Mouse (Mus musculus): ENCODE results near the gene Gng8. TPM values are rescaled to one million over a fixed set of nuclear protein-coding genes. Genes with fewer than 3 reads are reported as not detected.

The Gng8 gene
- 9.2 and 18.2 TPM in 2 replicates for polyA plus RNA-seq (2015; fragmentation: Nextera tagmentation; extraction: Ambion mirVana)

DNA sequence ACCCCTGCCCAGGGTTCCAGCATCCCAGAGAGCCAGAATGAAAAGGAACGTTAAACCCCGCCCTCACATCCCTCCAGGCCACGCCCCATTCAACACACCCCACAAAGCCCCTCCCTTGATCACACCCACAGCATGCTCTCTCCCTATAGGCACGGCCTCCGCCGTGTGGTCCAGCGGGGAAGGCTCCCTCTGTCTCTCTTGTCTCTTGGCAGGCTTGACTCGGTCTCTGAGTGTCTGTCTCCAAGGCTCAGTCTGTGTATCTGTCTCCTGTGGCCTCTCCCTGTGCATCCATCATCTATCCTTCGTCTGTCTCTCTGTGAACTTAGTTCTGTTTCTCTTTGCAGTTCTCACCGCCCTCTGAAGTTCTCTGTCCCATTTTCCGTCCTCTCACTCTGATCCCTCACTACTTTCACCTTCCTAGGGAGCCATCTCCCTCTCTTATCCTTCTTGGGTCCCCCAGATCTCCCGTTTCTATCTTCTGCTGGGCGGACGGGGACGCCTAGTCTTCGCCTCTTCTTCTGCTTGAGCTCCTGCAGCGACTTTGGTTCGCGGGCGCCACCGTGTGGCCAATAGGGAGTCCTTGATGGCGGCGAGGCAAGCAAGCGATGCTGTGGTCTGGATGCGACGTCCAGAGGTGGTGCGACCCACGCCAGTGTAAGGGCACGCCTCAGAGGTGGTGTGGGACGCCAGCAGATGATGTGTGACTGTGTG is at the start of gene Gng8:
Gene Gng8 (plus strand): TSS at position 146 of the 711 bp plus-strand sequence.
- Histone ChIP-seq H3K4me3 (peak within 1 kb of the TSS; percentile 38), H3K9ac (peak within 1 kb of the TSS; percentile 34; the same call in 1 of the 2 replicates), H3K36me3 (ENCODE audit: poor library complexity, severe bottlenecking) (peaks cover 7% of the 10 kb centered on the region; the same call in 1 of the 2 replicates), H3K27me3 (peaks cover 47% of the 10 kb centered on the region), H3K9me3 (replicated peaks) (no peaks in the 10 kb centered on the region), H3K4me2 (peak within 1 kb of the TSS; percentile 65), H3K27ac (peak within 1 kb of the TSS; percentile 44), H3K4me1 (peaks cover 42% of the 10 kb centered on the region)
- ATAC-seq, result peak; percentile 76
- under 1% methylated on average over 30 of the region's 30 CpGs for WGBS

DNA sequence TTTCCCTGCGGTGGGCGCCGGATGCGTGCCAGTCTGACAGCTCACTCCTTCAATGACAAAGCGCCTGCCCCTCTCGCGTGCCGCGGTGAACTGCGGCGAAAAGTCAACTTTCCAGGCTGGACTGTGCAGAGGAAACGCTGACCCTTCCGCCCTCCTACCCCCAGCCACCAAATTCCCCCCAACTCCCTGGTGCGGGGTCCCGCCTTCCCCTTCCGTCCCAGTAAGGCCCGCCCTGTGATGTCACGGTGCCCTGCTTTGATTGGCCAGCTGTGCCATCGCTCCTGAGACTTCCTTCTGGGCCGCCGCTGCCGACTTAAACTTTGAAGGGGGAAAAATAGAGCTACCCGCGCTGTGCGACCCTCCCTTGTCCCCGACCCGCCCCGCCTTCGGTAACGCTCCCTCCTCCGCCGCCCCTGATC is 48.9 kb upstream of the Gng8 start, which contains the start of gene Prkd2:
Gene Prkd2 (plus strand): TSS at position 258 of the 419 bp plus-strand sequence.
- WGBS, result under 1% methylated on average over 20 of the region's 32 CpGs
- peak within 1 kb of the TSS; percentile 62 for H3K4me3 ChIP-seq
- H3K36me3 ChIP-seq (ENCODE audit: poor library complexity, severe bottlenecking), result peaks cover 46% of the 10 kb centered on the region
- ATAC-seq, result peak; percentile 94
- no peaks in the 10 kb centered on the region for H3K9me3 ChIP-seq (replicated peaks)
- H3K4me1 ChIP-seq, result peaks cover 28% of the 10 kb centered on the region
- H3K27ac ChIP-seq, result peak within 1 kb of the TSS; percentile 54; the same call in 1 of the 2 replicates
- no peaks in the 10 kb centered on the region for H3K27me3 ChIP-seq
- H3K9ac ChIP-seq, result peak within 1 kb of the TSS; percentile 82
- H3K4me2 ChIP-seq, result peak within 1 kb of the TSS; percentile 98

DNA sequence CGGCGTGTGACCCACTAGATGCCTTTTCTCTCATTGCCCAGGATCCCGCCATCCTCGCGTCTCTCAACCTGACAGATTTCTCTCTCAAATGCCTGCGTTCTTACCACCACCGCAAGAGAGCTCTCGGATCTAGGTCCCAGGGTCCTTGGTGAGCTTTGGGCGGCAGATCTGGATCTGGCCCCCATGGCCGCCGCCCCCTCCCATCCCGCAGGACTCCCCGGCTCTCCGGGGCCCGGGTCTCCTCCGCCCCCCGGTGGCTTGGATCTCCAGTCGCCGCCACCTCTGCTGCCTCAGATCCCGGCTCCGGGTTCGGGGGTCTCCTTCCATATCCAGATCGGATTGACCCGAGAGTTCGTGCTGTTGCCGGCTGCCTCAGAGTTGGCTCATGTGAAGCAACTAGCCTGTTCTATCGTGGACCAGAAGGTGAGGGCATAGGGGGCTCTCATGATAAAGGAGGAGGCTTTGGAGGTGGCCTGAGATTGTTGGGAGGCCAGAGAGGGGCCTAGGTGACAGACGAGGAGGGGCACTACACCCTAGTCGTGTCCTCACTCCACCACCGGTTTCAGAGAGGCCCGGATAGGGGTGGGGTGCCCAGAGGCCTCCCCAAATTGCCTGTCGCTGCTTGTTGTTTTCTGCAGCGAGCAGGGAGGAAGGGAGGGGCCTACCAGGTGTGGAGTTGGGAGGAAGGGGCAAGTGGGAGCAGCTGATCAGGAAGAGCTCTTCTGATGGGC is 48.0 kb upstream of the Gng8 start:
- WGBS, result 2% methylated on average over 33 of the region's 33 CpGs
- H3K36me3 ChIP-seq (ENCODE audit: poor library complexity, severe bottlenecking), result peaks cover 38% of the 10 kb centered on the region
- peak overlapping the region; percentile 82 for H3K9ac ChIP-seq
- no peaks in the 10 kb centered on the region for H3K27me3 ChIP-seq
- H3K4me1 ChIP-seq, result peaks cover 28% of the 10 kb centered on the region
- peak overlapping the region; percentile 62 for H3K4me3 ChIP-seq
- H3K4me2 ChIP-seq, result peak overlapping the region; percentile 98
- ATAC-seq, result no peak
- H3K27ac ChIP-seq, result no peak overlapping the region
- H3K9me3 ChIP-seq (replicated peaks), result no peaks in the 10 kb centered on the region

DNA sequence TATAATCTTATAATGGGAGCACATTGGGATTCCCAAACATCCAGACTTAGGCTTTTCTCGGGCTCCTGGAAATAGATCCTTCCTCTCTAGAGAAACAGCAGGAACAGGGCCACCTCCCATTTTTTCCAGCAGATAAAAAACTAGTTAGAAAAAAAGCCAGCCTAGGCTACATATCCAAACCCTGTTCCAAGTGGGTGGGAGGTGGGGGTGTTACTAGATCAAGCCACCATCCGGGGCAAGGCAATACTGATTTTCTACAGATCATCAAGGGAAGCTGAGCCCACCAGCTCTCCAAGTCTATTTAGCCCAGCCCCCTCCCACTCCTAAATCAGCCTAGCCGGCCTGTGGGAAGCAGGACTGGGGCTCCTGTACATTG is 46.9 kb upstream of the Gng8 start:
- H3K4me2 ChIP-seq, result peak overlapping the region; percentile 98
- 70% methylated on average over 3 of the region's 3 CpGs for WGBS
- no peak overlapping the region for H3K4me3 ChIP-seq
- no peak overlapping the region for H3K27ac ChIP-seq
- H3K9ac ChIP-seq, result peak overlapping the region; percentile 43
- ATAC-seq, result no peak
- no peaks in the 10 kb centered on the region for H3K27me3 ChIP-seq
- H3K4me1 ChIP-seq, result peaks cover 31% of the 10 kb centered on the region
- H3K9me3 ChIP-seq (replicated peaks), result no peaks in the 10 kb centered on the region
- H3K36me3 ChIP-seq (ENCODE audit: poor library complexity, severe bottlenecking), result peaks cover 38% of the 10 kb centered on the region

DNA sequence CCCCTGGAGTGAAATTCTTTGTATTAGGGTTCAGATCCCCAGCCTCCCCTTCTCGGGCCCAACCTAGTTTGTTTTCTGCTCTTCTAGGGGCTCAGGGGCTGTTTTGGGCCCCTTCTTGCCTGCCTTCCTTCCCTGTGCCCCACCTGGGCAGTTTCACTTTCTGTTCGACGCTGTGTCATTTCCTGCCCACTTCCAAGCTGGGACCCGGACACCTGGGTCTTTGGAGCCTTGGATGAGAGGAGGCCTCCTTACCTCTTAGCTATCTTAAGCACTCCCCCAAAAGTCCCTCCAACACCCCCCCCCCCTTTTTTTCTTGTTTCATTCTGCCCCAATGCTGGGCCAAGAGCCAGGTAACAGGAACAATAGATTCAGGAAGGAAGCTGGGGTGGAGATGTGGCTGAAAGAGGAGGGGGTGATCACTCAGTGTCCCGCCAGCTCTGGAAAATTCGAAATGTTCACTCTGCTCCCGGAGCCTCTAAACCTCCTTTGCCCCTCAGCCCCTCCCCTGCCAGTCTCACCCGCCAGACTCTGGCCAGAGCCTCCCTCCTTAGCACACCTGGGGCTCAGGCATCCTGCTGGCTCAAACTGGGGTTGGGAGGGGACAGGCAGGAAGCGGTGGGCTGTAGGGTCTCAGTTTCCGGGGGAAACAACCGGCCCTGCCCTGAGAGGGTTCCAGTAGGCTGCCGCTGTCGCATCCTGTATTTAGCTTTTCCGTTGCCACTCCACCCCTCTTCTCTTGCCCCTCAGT is 46.3 kb upstream of the Gng8 start:
- H3K9ac ChIP-seq, result peak overlapping the region; percentile 43
- no peak for ATAC-seq
- peak overlapping the region; percentile 98 for H3K4me2 ChIP-seq
- 37% methylated on average over 14 of the region's 14 CpGs for WGBS
- no peaks in the 10 kb centered on the region for H3K27me3 ChIP-seq
- peaks cover 38% of the 10 kb centered on the region for H3K36me3 ChIP-seq (ENCODE audit: poor library complexity, severe bottlenecking)
- peaks cover 31% of the 10 kb centered on the region for H3K4me1 ChIP-seq
- H3K4me3 ChIP-seq, result no peak overlapping the region
- H3K9me3 ChIP-seq (replicated peaks), result no peaks in the 10 kb centered on the region
- H3K27ac ChIP-seq, result no peak overlapping the region

DNA sequence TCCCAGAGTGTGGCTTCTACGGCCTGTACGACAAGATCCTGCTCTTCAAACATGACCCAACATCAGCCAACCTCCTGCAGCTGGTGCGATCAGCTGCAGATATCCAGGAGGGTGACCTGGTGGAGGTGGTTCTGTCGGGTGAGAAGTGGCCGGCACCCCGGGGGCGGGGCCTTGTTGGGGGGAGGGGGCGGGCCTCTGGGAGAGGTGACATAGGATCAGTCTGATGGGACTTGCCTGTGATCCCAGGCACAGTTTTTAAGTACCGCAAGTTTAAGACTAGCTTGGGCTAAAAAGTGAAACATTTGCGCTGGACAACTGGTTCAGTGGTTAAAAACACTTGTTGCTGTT is 45.8 kb upstream of the Gng8 start:
- Histone ChIP-seq H3K9ac (peak overlapping the region; percentile 43; the same call in 1 of the 2 replicates), H3K9me3 (replicated peaks) (no peaks in the 10 kb centered on the region), H3K36me3 (ENCODE audit: poor library complexity, severe bottlenecking) (peaks cover 38% of the 10 kb centered on the region), H3K27me3 (no peaks in the 10 kb centered on the region), H3K4me2 (peak overlapping the region; percentile 98), H3K27ac (no peak overlapping the region), H3K4me1 (peaks cover 31% of the 10 kb centered on the region), H3K4me3 (no peak overlapping the region)
- ATAC-seq, result no peak
- 32% methylated on average over 10 of the region's 10 CpGs for WGBS

DNA sequence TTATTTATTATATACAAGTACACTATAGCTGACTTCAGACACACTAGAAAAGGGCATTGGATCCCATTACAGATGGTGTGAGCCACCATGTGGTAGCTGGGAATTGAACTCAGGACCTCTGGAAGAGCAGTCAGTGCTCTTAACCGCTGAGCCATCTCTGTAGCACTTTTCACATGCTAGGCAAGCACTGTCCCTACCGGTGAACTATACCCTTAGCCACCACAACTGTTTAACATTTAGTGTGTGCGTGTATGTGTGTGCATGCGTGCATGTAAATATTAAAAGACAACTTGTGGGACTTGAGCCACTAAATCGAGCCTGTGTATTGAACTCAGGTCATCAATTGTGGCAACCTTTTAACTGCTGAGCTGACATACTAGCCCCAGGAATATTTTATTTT is 44.8 kb upstream of the Gng8 start:
- no peaks in the 10 kb centered on the region for H3K27me3 ChIP-seq
- no peak overlapping the region for H3K9ac ChIP-seq
- H3K4me3 ChIP-seq, result no peak overlapping the region
- H3K27ac ChIP-seq, result no peak overlapping the region
- peaks cover 35% of the 10 kb centered on the region for H3K36me3 ChIP-seq (ENCODE audit: poor library complexity, severe bottlenecking)
- no peak for ATAC-seq
- 93% methylated on average over 5 of the region's 5 CpGs for WGBS
- H3K4me2 ChIP-seq, result no peak overlapping the region
- H3K9me3 ChIP-seq (replicated peaks), result no peaks in the 10 kb centered on the region
- peaks cover 31% of the 10 kb centered on the region for H3K4me1 ChIP-seq

DNA sequence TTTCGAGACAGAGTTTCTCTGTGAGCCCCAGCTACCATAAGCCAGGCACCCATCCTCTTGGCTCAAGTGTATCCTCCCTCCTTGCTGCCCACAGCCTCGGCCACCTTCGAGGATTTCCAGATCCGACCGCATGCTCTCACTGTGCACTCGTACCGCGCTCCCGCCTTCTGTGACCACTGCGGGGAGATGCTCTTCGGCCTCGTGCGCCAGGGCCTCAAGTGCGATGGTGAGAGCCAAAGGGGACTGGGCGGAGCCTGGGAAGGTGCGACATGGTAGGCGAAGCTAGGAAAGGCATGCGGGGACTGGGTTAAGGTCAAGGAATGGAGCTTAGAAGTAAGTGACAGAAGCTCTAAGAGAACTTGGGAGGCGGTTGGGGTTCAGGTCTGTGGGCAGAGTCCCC is 44.1 kb upstream of the Gng8 start:
- Histone ChIP-seq H3K27ac (no peak overlapping the region), H3K4me1 (peaks cover 31% of the 10 kb centered on the region), H3K4me2 (no peak overlapping the region), H3K9ac (no peak overlapping the region), H3K4me3 (no peak overlapping the region), H3K27me3 (no peaks in the 10 kb centered on the region), H3K36me3 (ENCODE audit: poor library complexity, severe bottlenecking) (peaks cover 38% of the 10 kb centered on the region), H3K9me3 (replicated peaks) (no peaks in the 10 kb centered on the region)
- ATAC-seq, result no peak
- WGBS, result 86% methylated on average over 19 of the region's 19 CpGs

DNA sequence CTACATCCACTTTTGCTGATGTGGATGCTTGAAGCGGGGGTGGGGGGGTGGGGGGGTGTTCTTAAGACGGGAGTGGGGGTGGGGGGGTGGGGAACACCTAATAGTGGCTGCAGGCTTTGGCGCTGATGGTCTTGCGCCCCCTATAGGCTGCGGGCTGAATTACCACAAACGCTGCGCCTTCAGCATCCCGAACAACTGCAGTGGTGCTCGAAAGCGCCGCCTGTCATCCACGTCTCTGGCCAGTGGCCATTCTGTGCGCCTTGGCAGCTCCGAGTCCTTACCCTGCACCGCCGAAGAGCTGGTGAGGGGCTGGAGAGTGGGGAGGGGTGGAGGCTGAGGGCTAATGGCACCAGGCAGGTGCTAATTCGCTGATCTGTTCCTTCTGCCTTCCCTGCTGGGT is 43.0 kb upstream of the Gng8 start:
- 17% methylated on average over 17 of the region's 17 CpGs for WGBS
- Histone ChIP-seq H3K9ac (no peak overlapping the region), H3K27me3 (no peaks in the 10 kb centered on the region), H3K9me3 (replicated peaks) (no peaks in the 10 kb centered on the region), H3K4me2 (no peak overlapping the region), H3K4me3 (no peak overlapping the region), H3K36me3 (ENCODE audit: poor library complexity, severe bottlenecking) (peaks cover 46% of the 10 kb centered on the region), H3K4me1 (peaks cover 26% of the 10 kb centered on the region), H3K27ac (no peak overlapping the region)
- ATAC-seq, result no peak

DNA sequence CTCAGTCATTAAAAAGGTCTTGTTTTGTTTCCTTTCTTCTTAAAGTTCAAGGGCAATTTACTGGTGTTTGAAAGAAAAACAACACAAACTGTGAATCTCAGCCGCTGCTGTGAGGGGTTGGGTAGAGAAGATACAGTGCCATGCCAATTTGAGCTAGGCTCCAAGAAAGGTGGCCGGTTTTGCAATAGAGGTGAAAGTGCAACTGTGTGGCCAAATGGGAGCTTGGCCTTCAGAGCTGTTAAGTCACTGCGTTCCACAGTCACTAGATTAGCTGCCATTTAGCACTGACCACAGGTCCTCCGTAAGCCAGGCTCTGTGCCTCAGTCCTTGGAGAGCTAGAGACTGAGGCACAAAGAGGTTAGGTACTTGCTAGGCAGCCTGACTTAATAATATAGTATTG is 40.0 kb upstream of the Gng8 start:
- Histone ChIP-seq H3K27ac (no peak overlapping the region), H3K9ac (no peak overlapping the region), H3K9me3 (replicated peaks) (no peaks in the 10 kb centered on the region), H3K4me3 (no peak overlapping the region), H3K4me2 (no peak overlapping the region), H3K27me3 (no peaks in the 10 kb centered on the region), H3K36me3 (ENCODE audit: poor library complexity, severe bottlenecking) (peaks cover 76% of the 10 kb centered on the region), H3K4me1 (peaks cover 3% of the 10 kb centered on the region)
- ATAC-seq, result no peak
- WGBS, result over 99% methylated on average over 4 of the region's 4 CpGs

DNA sequence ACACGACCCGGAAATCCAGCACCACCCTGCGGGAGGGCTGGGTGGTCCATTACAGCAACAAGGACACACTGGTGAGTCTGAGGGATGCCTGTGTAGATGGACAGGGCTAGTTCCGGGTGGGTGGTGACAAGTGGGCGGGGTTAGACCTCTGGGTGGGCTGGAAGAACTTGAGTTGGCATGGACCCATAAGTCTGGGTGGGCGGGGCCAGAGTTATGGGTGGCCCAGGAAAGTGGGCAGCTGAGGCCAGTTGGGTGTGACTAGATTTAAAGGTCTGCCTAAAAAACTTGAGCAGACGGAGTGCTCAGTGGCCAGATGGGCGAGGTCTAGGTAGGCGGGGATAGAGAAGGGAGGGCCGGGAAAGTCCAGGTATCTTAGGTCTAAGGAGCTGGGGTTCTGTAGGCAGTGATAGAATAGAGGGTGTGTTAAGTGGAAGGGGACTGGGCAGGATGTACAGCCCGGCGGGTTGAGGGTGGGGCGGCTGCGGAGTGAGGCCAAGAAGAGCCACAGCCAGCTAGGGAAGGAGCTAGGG is 38.2 kb upstream of the Gng8 start:
- no peak overlapping the region for H3K4me3 ChIP-seq
- 91% methylated on average over 14 of the region's 14 CpGs for WGBS
- no peak overlapping the region for H3K4me2 ChIP-seq
- peaks cover 3% of the 10 kb centered on the region for H3K4me1 ChIP-seq
- no peak overlapping the region for H3K9ac ChIP-seq
- H3K27me3 ChIP-seq, result no peaks in the 10 kb centered on the region
- no peak for ATAC-seq
- no peak overlapping the region for H3K27ac ChIP-seq
- H3K36me3 ChIP-seq (ENCODE audit: poor library complexity, severe bottlenecking), result peaks cover 88% of the 10 kb centered on the region
- no peaks in the 10 kb centered on the region for H3K9me3 ChIP-seq (replicated peaks)

DNA sequence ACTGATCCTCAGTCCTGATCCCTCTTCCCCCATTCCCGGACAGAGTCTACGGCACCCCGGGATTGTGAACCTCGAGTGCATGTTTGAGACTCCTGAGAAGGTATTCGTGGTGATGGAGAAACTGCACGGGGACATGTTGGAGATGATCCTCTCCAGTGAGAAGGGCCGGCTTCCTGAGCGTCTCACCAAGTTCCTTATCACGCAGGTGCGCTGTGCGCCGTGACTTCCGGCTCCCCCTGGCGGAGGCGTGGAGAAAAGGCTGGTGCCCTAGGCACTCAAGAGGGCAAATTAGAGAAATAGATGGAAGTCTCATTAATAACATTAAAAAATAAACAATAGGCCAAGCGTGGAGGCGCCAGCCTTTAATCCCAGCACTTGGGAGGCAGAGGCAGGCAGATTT is 33.2 kb upstream of the Gng8 start:
- Histone ChIP-seq H3K36me3 (ENCODE audit: poor library complexity, severe bottlenecking) (peaks cover 58% of the 10 kb centered on the region), H3K4me3 (no peak overlapping the region), H3K9ac (no peak overlapping the region), H3K4me1 (no peaks in the 10 kb centered on the region), H3K27me3 (no peaks in the 10 kb centered on the region), H3K9me3 (replicated peaks) (no peaks in the 10 kb centered on the region), H3K4me2 (peak overlapping the region; percentile 20; the same call in 1 of the 2 replicates), H3K27ac (no peak overlapping the region)
- 14% methylated on average over 17 of the region's 17 CpGs for WGBS
- peak; percentile 24; the same call in 1 of the 2 replicates for ATAC-seq

All from forebrain, embryonic 13.5 days (tissue).